Comparison of ENCODE assay signal across 9 mouse cellular contexts in genomic region chr11:72065103-72065502, GRCm38 (mm10). TPM values are rescaled to one million over a fixed set of nuclear protein-coding genes. Genes with fewer than 3 reads are reported as not detected.
DNase-seq lines count a peak whose midpoint lies in the region; ATAC-seq and TF ChIP-seq lines count a peak whose summit lies in the region.
"Had no signal": no experiment of that assay in that cellular context is flagged by ENCODE, and none has a peak within 500 bp of the region (broad histone marks: within the 10 kb centered on the region; RNA-seq: fewer than 3 reads in every experiment).

No protein-coding gene starts in this region.

- no peak overlapping the region for H3K4me3 ChIP-seq in midbrain, embryonic 11.5 days (ENCODE audit: low read depth, low read length)
- H3K4me3 ChIP-seq in midbrain, embryonic 16.5 days (ENCODE audit: low read depth, low read length) = no peak overlapping the region
- no peak overlapping the region for H3K4me3 ChIP-seq in forebrain, postnatal 0 days (ENCODE audit: low read depth, low read length)
- H3K4me3 ChIP-seq: megakaryocyte, embryonic 14.5 days had no signal

- 93% methylated on average over 8 of the region's 8 CpGs for WGBS in midbrain, embryonic 11.5 days
- WGBS in midbrain, embryonic 16.5 days = 79% methylated on average over 8 of the region's 8 CpGs
- 43% methylated on average over 8 of the region's 8 CpGs for WGBS in forebrain, postnatal 0 days

- H3K4me1 ChIP-seq in midbrain, embryonic 11.5 days (ENCODE audit: control insufficient read depth, insufficient read depth, low read length) = no peaks in the 10 kb centered on the region
- H3K4me1 ChIP-seq in midbrain, embryonic 16.5 days (ENCODE audit: control insufficient read depth, insufficient read depth, low read length) = no peaks in the 10 kb centered on the region
- peaks cover 10% of the 10 kb centered on the region for H3K4me1 ChIP-seq in forebrain, postnatal 0 days (ENCODE audit: insufficient read depth)
- H3K4me1 ChIP-seq: megakaryocyte, embryonic 14.5 days had no signal

- H3K9ac ChIP-seq in midbrain, embryonic 11.5 days (ENCODE audit: low read length) = no peak overlapping the region
- H3K9ac ChIP-seq in midbrain, embryonic 16.5 days (ENCODE audit: low read depth, low read length) = no peak overlapping the region
- no peak overlapping the region for H3K9ac ChIP-seq in forebrain, postnatal 0 days

- H3K36me3 ChIP-seq in midbrain, embryonic 11.5 days (ENCODE audit: control insufficient read depth, insufficient read depth, low read length) = no peaks in the 10 kb centered on the region
- H3K36me3 ChIP-seq in midbrain, embryonic 16.5 days (ENCODE audit: control insufficient read depth, insufficient read depth, low read length) = peaks cover 6% of the 10 kb centered on the region; the same call in 1 of the 2 replicates
- no peaks in the 10 kb centered on the region for H3K36me3 ChIP-seq in forebrain, postnatal 0 days (ENCODE audit: insufficient read depth)

- no peak overlapping the region for H3K27ac ChIP-seq in midbrain, embryonic 11.5 days (ENCODE audit: low read depth, low read length)
- H3K27ac ChIP-seq in midbrain, embryonic 16.5 days (ENCODE audit: low read length) = no peak overlapping the region
- no peak overlapping the region for H3K27ac ChIP-seq in forebrain, postnatal 0 days (ENCODE audit: low read depth, low read length)

- H3K27me3 ChIP-seq in midbrain, embryonic 11.5 days (ENCODE audit: control insufficient read depth, insufficient read depth, low read length) = no peaks in the 10 kb centered on the region
- no peaks in the 10 kb centered on the region for H3K27me3 ChIP-seq in midbrain, embryonic 16.5 days (ENCODE audit: control insufficient read depth, insufficient read depth, low read depth, low read length)
- no peaks in the 10 kb centered on the region for H3K27me3 ChIP-seq in forebrain, postnatal 0 days (ENCODE audit: insufficient read depth, low read length)

- ATAC-seq in midbrain, embryonic 11.5 days (ENCODE audit: low FRiP score) = no peak
- no peak for ATAC-seq in midbrain, embryonic 16.5 days
- peak; percentile 67 for ATAC-seq in forebrain, postnatal 0 days

- no peak for TF ChIP-seq POLR2A in brain, embryonic 14.5 days (IDR thresholded peaks at IDR 0.05; ENCODE audit: borderline replicate concordance, extremely low read depth, insufficient read depth, insufficient read length, poor library complexity, severe bottlenecking)

- H3K4me2 ChIP-seq in midbrain, embryonic 11.5 days = no peak overlapping the region
- H3K4me2 ChIP-seq in midbrain, embryonic 16.5 days (ENCODE audit: low read length) = no peak overlapping the region
- H3K4me2 ChIP-seq in forebrain, postnatal 0 days (ENCODE audit: low read depth) = no peak overlapping the region

- no peaks in the 10 kb centered on the region for H3K9me3 ChIP-seq in midbrain, embryonic 11.5 days (ENCODE audit: control insufficient read depth, low read length)
- H3K9me3 ChIP-seq in midbrain, embryonic 16.5 days (replicated peaks; ENCODE audit: control insufficient read depth, low read length, poor library complexity, severe bottlenecking) = peaks cover 13% of the 10 kb centered on the region
- H3K9me3 ChIP-seq in forebrain, postnatal 0 days (ENCODE audit: low read length) = peaks cover 11% of the 10 kb centered on the region; the same call in 1 of the 2 replicates
- H3K9me3 ChIP-seq: megakaryocyte, embryonic 14.5 days had no signal

- TF ChIP-seq CTCF in brain, embryonic 14.5 days (IDR thresholded peaks at IDR 0.05; ENCODE audit: borderline replicate concordance, extremely low read depth, insufficient read depth, insufficient read length) = no peak
- TF ChIP-seq CTCF in forebrain, postnatal 0 days (IDR thresholded peaks at IDR 0.05; ENCODE audit: low read depth) = no peak

- DNase-seq in midbrain, embryonic 11.5 days (ENCODE audit: low spot score, missing footprints) = peak; percentile 28
- peak; percentile 91 for DNase-seq in brain, embryonic 14.5 days (ENCODE audit: low read depth)
- peak; percentile 83 for DNase-seq in forebrain, postnatal 0 days
- peak; percentile 31 for DNase-seq in lung, postnatal 10 days
- DNase-seq in embryo, embryonic 11 days = no peak
- DNase-seq in left cerebral cortex, adult 9 months (ENCODE audit: low spot score in 2 of 2) = no peak
- no peak for DNase-seq in spleen, postnatal 10 days (ENCODE audit: low spot score in 2 of 2)

RNA-seq across cellular contexts. Expression of gene Pimreg, which starts 23.3 kb away (rescaled TPM):
- 201 and 214 TPM in 2 replicates for polyA plus RNA-seq in midbrain, embryonic 11.5 days (2014; fragmentation: Nextera tagmentation; extraction: Ambion mirVana)
- 19.4 and 24.5 TPM in 2 replicates for polyA plus RNA-seq in midbrain, embryonic 16.5 days (2015; fragmentation: Nextera tagmentation; extraction: Ambion mirVana)
- polyA plus RNA-seq in brain, embryonic 14.5 days (2012; rRNA removed) = 29.9 and 53.4 TPM in 2 replicates
- 13.2 and 14.9 TPM in 2 replicates for total RNA-seq in forebrain, postnatal 0 days (2014; rRNA removed)
- polyA plus RNA-seq in forebrain, postnatal 0 days (2015; fragmentation: Nextera tagmentation; extraction: Ambion mirVana) = 20.6 and 22.0 TPM in 2 replicates

RNA-seq across cellular contexts. Expression of gene Aipl1, which starts 27.8 kb away (rescaled TPM):
- 0.15 and 0.44 TPM in 2 replicates for polyA plus RNA-seq in midbrain, embryonic 11.5 days (2014; fragmentation: Nextera tagmentation; extraction: Ambion mirVana)
- 0.34 and 0.65 TPM in 2 replicates for polyA plus RNA-seq in midbrain, embryonic 16.5 days (2015; fragmentation: Nextera tagmentation; extraction: Ambion mirVana)
- 0.30 and 0.38 TPM in 2 replicates for polyA plus RNA-seq in brain, embryonic 14.5 days (2012; rRNA removed)
- total RNA-seq in forebrain, postnatal 0 days (2014; rRNA removed) = 0.19 and 0.31 TPM in 2 replicates
- 0.23 and 0.33 TPM in 2 replicates for polyA plus RNA-seq in forebrain, postnatal 0 days (2015; fragmentation: Nextera tagmentation; extraction: Ambion mirVana)

Comparison
In these comparisons a context has a peak if more than half of its experiments do, and no peak if none do; other contexts are left out.
1. DNase-seq: peak in midbrain, embryonic 11.5 days (single experiment), brain, embryonic 14.5 days (single experiment), forebrain, postnatal 0 days (single experiment) and lung, postnatal 10 days (single experiment); none in embryo, embryonic 11 days (single experiment), left cerebral cortex, adult 9 months (0 of 2) and spleen, postnatal 10 days (0 of 2).